Mouse (Mus musculus) right cerebral cortex, adult 2 months (tissue): ENCODE data around the gene Clpb.
A peak's percentile ranks its signal among the peaks of the same experiment; 100 is the strongest.

Experiments used
- DNase-seq, 2 experiments: peaks; one replicate each; pipeline ENCODE4 v3.0.0; 2021 to 2022; ENCODE audit warnings: low spot score in 2 of 2

The Clpb gene

DNA sequence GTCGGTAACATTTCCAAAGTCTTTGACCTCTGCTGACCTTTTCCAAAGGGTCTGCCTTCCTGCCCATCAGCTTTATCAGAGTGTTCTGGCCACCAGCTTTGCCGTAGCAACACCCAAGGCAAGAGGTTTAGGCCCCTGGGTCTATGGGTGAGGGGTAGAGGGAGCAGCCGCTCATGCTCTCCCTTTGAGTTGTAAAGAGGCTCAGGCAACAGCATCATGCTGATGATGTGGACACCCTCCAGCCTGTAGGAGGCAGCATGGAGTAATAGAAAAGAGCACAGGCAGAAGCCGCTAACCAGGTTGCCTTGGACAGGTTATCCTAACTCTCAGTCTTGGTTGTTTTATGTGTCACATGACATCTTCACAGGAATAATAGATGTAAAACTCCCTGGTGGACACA lies 61.6 kb downstream of the Clpb start:
- no peak for DNase-seq

DNA sequence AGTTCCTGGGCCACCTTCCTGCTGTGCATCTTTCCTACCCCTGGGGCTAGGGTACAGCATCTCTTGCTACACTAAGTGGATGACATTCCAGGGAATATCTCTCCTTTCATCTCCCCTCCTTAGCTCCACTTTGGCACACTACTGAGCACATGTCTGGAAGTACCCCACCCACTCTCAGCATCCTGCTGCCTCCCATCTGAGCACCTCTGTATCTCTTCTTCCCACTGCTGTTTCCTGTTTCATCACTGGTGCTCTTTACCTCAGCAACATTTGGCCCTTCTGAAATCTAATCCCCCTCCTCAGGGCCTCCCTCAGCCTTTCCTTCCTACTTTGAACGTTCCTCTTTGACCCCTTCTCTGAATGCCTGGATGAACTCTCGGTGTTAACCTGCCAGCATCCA lies 63.5 kb downstream of the Clpb start:
- no peak for DNase-seq

DNA sequence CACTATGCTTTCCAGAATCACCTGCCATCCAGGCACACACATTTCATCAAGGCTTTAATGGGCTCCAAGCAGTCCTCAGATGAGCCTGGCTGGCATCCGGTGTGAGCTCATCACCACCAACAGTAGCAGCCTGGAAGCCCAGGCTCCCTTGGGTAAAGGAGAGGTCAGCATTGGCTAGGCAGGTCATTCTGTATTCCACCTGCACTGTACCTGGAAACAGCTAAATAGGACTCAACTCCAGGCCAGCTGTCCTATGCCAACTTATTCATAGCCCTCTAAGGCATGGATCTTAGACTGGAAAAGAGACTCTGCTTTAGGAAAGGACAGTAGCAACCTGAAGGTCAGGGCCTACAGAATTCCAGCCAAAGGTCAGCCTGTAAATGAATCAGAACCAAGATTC lies 68.7 kb downstream of the Clpb start:
- DNase-seq = no peak

DNA sequence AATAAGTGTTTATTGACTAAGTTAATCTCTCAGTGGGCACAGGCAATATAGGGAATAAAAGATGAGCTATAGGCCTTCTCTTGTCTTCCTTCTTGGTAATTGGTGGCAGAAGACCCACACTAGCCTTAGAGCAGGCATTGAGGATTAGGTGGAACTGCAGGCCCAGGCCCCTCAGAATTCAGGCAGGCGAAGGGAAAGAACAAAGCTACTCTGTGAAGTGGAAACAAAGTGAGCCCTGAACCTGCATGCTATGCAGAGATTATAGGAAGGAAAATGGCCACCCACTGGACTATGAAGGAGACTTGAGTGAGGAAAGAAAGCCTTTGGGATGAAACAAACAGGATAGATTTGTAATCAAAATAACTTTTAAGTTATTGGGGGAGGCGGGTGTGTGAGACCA lies 69.6 kb downstream of the Clpb start:
- no peak for DNase-seq

DNA sequence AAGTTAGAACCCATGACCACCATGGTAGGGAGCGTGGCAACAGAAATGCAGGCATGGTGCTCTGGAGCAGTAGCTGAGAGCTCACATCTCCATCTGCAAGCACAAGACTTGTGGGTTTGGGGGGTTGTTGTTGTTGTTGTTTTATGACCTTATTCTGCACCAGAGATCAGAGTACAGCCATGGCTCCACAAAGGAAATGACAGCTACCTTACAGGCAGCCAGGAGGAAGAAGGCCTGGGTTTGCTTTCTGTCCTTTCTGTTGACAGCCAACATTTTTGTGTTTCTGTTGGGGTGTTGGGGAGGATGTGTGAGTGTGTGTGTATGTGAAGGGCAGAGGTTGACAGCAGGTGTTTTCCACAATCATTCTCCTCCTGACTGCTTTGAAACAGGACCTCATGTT lies 71.9 kb downstream of the Clpb start:
- no peak for DNase-seq

DNA sequence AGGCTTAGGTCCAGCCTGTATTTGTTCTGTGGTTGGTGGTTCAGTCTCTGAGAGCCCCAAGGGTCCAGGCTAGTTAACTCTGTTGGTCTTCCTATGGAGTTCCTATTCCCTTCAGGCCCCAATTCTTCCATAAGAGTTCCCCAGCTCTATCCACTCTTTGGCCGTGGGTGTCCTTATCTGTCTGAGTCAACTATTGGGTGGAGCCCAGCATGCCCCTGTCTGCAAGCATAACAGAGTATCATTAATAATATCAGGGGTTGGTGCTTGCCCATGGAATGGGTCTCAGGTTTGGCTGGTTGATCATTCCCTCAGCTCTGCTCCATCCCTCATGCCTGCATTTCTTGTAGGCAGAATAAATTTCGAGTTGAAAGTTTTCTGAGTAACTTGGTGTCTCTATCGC lies 74.3 kb downstream of the Clpb start:
- no peak for DNase-seq

DNA sequence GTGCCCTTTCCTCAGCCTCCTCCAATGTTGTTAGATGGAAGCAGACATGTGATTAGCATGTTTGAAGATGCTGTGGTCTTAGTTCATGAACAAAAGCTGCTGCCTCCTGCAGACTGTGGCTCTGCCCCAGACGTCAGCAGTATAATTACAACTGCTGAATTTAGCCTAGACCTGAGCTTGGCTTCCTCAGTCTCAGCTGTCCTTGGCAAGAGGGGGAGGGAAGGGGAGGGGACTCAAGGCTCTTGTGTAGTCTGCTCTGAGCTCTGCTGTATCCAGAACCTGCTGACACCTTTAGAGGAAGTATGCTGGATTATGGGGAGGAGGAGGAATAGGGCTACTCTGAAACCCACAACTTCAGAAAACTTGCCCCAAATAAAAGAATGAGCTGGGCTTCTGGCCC lies 76.2 kb downstream of the Clpb start:
- DNase-seq = no peak

DNA sequence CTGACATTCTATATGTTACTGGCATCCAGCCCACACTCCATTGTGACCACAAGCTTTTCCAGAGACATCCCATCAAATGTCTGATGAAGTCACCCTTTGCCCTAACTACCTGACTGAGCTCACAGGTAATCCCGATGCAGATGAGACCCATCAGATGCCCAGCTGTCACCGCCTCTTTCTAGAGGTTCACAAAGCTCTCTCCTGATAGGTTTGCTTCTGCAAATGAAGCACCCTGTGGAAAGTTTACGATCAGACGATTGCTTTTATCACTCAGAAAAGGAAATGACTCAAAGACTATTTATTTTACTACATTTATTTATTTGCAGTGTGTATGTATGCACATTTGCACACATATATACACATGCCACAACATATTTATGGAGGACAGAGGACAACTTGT lies 80.1 kb downstream of the Clpb start:
- no peak for DNase-seq

DNA sequence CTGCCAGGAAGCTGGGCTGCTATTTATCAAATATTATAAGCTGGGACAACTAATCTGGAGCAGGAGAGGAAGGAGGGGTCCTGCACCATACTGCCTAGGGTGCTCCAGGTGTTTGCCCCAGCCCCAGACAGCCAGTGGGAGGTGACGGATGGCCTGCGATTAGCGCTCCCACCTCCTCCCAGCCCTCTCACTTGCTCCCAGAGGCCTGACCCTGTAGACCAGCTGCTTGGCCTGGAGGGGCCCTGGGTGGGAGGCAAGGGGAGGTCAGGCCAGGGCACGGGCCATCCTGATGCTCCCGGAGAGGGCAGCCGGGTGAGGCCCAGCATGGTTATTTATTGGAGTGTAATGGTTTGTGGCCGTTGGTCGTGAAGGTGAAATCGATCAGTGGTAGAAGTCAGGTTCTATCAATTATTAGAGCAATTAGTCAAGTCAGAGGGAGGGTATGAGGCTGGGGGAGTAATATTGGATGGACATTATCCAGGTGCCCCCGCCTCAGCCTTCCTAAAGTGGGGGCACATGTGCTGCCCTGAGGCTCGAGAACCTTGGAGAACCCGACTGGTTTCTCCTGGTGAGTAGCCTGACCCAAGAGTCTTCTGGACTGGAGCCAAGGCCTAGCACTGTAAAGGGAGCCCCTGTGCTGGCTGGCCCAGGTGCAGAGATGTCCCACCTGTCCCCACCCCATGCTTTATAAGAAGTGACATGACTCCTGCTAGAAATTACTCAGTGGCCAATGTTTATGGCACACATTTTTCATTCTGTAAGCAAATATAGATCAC lies 83.3 kb downstream of the Clpb start:
- no peak for DNase-seq

DNA sequence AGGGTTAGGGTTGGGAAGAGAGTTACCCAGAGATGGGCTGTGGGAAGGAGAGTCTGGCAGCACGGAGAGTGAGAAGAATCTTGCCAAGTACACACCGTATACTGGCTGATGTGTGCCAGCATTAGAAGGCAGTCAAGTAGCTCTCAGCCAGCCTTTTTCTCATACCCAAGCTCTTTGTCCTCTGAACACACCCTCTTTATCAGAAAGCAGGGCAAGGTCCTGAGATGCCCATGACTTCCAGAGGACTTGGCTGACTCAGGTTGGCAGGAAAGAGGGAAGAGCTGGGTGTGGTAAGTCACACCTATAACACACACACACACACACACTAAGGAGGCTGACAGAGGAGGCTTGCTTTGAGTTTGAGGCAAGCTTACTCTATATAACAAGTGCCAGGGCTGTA lies 86.8 kb downstream of the Clpb start:
- no peak for DNase-seq

DNA sequence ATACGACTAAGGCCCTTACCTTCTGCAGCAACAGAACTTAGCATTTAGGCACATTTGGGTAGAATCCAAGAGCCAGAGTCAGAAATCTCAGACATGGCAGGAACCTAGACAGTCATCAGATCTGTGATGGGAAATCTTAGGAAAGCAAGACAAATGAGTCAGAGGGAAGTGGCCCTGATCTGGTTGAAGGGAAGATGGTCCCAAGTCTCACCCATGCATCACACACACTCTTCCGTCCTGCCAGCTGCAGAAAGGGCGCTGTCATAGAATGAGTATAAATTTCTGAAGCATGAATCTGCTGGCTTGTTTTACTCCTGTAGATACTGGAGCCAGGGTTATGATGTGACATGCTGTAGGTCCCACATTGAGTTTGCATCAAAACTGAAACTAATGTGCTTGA lies 88.9 kb downstream of the Clpb start:
- DNase-seq = no peak

DNA sequence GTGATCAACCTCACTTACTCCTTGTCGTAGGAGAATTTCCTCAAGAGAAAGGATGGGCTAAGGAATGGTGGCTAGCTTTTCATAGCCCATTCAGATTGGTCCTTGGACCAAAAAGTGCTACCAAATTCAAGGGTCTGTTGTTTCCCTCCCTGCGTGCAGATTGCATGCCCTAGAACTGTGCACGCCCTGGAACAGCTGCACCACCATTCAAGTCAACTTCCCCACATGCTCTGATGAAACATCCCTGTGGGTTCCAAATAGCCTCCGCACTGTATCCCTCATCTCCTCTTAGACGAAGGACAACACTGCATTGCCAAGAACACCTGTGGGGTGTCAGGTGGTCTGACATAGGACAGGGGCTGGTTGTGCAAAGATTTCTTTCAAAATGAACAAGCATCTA lies 90.1 kb downstream of the Clpb start:
- no peak for DNase-seq

DNA sequence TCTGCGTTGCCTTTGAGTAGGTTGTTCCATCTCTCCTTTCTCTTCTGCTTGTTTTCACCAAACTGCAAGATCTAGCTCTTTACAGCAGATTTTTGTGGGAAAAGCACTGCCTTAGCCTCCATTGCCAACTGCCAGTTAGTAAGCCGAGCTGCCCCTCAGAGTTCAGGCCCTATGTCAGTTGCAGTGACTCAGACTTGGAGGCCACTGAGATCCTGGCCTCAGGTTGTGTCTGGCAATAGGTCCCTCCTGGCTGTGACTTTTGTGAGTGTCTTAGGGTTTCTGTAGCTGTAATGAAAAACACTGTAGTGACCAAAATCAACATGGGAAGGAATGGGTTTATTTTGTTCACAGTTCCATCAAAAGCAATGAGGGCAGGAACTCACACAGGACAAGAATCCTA lies 91.0 kb downstream of the Clpb start:
- no peak for DNase-seq

DNA sequence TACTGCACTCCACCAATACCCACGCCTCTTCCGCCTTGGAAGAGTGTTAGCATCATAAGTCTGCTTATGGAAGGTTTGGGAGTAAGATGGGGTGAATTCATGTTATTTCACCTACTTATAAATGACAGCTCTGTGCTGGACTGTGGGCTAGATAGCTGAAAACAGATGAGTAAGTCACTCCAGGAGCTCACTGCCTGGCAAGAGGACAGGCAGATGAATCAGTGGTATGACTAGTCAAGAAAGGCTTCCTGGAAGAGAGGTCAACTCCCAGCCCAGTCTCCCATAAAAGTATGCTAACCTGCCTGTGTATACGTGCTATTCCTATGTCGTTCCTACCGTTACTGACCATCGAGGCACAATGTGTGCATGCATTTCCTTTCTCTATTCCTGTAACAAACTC lies 91.9 kb downstream of the Clpb start:
- no peak for DNase-seq

DNA sequence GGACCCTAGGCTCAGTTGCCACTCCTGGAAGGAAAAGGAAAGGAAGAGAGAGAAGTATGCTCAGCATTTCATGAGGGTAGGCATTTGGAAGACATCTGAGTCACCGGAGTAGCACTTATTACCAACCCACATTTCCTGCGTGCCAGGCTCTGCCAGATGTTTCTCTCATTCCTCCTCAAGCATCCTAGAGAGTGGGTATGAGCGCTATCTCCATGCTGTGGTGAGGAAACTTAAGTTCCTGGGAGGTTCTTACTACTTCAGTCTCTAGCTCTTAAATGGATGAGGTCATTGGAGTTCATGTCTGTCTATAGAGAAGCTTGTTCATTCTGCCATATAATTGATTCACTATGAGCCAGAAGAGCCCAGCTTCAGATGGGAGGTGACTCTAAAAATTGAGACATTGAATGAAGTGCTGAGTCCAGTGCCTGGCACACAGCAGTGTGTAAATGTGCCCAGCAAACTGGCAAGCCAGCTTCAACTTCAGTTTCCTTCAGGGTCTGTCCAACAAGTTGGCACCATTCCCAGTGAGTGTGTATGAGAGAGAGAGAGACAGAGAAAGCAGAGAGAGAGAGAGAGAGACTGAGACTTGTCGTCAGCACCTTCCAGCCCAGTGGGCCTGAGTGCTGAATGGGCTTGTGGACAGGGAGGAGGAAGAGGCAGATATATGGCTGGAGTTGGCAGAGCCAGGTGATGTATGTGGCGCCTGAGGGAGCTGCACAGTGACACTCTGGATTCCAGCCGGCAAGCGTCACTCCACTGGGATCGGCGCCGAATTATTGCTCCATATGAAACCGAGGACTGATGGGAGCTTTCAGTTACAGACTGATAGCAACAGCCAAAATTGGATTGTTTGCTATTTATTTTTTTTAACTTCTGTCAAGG lies 98.7 kb downstream of the Clpb start:
- DNase-seq = no peak

DNA sequence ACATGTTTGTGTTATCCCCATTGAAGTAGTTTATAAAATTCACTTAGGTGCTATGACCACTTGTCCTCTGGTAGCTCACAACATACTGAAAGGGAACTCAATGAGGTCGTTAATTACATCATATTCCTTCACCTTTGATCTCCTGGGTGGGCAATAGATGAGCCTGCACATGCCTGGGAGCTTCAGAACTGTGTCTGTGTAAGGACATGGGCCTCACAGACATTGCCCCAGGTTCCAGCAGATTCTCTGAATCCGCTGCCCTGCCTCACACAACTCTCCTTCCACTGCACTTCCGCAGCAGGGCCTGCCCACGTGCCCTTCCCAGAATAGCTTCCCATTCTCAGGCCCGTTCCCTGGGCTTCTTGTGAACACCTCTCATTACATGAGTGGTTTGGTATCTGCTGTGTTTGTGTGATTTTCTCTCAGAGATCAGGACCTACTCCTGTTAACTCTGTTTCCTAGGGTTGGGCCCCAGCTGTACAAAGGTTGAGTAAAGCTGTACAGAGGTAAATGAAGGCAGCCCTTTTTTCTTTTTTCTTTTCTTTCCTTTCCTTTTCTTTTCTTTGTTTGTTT lies 104.0 kb downstream of the Clpb start:
- DNase-seq = peak; percentile 43 to 51

DNA sequence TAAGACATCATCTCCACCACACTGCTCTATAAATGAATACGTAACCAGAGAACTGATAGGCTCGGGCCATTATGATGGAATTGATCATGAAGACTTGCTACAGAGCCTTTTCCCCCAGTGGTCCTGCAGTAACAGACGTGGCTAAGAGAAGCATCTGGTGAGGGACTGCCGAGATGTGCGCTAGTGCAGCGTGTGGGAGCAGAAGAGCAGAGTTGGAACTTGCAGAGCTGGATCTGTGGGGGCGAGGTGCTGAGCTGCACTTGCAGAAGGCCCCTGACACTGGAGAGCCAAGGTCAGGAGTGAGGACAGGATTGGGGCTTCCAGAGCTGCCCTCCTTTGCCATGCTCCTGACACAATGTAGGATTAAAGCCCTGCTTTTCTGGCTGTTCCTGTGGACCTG lies 106.6 kb downstream of the Clpb start:
- peak; percentile 55 to 59 for DNase-seq

DNA sequence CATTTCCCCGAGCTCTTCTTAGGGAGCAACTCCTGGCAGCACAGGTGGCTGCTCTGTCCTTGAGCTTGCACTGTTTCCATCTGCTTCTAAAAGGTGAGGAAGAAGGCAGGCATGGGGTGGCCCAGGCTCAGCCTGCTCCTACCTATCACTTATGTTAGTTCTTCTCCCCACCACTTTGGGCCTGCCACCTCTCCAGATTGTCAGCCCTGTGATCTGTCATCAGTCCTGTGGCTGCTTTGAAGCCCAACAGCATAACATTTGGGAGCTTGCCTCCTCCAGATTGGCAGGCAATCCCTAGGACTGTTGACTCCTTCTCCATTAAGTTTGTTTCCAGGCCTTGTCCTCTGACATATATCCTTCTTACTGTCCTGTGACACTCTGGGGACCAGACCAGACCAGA lies 108.2 kb downstream of the Clpb start:
- no peak for DNase-seq

DNA sequence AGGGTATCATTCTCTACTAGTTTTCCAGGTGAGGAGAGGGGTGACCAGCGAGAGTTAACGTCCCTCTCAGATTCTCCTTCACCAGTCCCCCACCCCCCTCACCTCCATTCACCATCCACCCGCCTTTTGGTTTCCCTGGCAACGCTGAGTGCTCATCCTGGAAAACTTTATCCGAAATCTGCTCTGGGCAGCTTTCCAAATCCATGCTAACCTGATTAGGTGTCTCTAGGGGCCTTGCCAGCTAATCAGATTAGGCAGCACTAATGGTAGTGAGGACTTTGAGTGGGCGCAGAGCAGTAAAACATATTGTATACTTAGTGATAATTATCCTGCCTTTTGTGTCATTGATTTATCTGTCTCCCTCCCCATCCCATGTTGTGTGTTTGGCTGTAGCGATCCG lies 109.3 kb downstream of the Clpb start:
- peak in 1 of 2 experiments; percentile 64 for DNase-seq

DNA sequence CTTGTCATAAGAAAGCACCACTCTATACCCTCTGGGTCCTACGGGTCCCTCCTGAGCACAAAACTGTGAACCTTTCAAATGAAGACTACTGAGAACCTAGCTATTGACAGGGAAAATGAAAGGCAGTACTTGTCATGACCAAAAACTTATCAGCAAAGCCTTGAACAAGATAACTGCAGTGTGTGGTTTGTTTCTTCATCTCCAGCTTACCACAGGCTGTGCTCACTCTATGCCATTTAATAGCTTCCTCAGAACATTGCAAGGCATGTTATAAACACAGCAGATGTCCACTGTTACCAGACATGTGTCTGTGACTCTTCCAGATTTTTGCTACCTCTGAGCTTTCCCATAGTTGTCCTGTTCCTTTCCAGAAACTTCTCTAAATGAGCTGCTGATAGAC lies 113.6 kb downstream of the Clpb start:
- no peak for DNase-seq

DNA sequence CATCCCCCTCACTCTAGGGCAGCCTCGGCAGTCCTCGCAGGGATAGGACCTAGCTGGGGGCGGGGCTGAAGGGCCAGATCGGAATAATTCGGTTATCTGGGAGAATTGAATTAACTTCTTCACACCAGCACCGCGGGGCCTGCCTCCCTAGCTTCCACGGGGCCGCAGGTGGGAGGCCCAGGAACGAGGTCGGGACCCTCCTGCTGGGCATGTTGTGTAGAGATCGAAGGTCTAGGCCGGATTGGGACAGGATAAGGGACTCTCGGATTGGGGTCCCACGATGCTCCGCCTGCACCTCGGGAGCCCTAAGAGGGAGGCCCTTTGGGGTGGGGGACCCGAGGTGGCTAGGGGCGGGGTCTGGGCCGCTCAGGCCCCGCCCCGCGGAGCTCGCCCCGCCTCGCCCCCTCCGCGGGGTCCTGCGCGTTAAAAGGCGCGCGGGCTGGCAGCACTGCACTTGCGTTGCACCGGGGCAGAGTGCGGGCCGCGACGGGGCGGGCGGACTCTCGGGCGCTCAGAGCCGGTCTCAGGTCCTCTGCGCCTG lies 154.5 kb downstream of the Clpb start, which contains the start of gene Phox2a:
Gene Phox2a (plus strand): TSS at position 453 of the 541 bp plus-strand sequence.
- DNase-seq = no peak

DNA sequence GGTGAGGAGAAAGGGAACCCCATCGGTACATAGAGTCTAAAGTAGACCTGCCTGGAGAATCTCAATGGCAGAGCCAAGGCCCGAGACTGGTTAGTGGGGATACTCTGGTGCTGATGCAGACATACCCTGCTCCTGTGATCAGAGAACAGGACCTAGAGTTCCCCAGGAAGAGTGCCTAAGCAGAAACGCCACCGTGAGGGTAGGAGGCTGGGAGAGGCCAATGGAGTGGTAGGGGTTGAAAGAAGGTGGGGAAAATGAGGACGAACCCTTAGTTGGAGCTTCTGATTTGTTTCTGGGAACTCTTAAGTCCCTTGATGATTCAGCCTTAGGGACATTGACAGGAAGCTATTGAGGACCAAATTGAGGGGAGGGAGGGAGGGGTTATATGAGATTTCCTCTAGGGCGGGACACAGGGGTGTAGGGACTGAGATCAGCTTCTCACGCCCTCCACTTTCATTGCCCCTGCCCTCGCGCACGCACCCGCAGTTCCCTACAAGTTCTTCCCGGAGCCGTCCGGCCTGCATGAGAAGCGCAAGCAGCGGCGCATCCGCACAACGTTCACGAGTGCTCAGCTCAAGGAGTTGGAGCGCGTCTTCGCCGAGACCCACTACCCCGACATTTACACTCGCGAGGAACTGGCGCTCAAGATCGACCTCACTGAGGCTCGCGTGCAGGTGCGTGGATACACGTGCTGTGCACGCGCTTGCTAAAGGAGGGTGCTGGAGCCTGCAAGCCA lies 157.0 kb downstream of the Clpb start:
- DNase-seq = no peak
